ENCODE assay signal across 8 mouse cellular contexts in the genomic region with DNA sequence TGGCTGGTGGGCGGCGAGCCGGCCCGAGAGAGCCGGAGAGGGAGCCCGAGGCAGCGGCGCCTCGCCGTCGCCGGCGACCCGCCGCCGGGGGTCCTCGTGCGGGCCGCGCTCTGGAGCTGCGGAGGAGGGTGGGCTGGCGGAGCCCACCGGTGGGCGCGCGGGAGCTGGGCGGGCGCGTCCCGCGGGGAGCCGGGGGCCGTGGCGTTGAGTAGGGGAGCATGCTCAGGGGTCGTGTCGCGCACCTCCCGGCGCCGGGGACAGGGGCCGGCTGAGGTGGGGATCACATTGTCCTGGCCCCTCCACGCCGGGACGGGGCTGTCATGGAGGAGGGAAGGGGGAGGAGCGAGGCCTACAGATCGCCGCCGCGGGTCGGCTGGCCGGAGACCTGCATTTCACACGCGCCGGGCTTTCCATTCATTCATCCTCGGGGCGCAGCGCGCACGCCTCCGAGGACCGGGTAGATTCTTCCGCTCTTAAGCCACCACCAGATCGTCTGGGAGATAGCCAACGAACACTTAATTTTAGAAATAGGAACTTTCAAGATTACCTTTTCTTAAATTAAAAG. TPM values are rescaled to one million over a fixed set of nuclear protein-coding genes. Genes with fewer than 3 reads are reported as not detected.
DNase-seq lines count a peak whose midpoint lies in the region; ATAC-seq and TF ChIP-seq lines count a peak whose summit lies in the region.

No protein-coding gene starts in this region.

- H3K9me3 ChIP-seq in embryonic facial prominence, embryonic 12.5 days, result no peaks in the 10 kb centered on the region

- H3K27me3 ChIP-seq in embryonic facial prominence, embryonic 12.5 days, result no peaks in the 10 kb centered on the region
- H3K27me3 ChIP-seq in heart, adult 2 months (ENCODE audit: control insufficient read depth, insufficient read depth, low read length), result no peaks in the 10 kb centered on the region
- H3K27me3 ChIP-seq in kidney, adult 2 months (replicated peaks; ENCODE audit: control insufficient read depth, insufficient read depth, low read length), result no peaks in the 10 kb centered on the region
- no peaks in the 10 kb centered on the region for H3K27me3 ChIP-seq in liver, adult 2 months (ENCODE audit: control insufficient read depth, insufficient read depth, low read length)

- intact Hi-C loops in heart, adult 2 months (cut with DNase I), result loop anchor here (2.0 to 5.0 kb wide), 4 partner anchors 23 to 215 kb away; a partner anchor contains a TSS

- H3K4me3 ChIP-seq in embryonic facial prominence, embryonic 12.5 days, result peak overlapping the region; percentile 98
- H3K4me3 ChIP-seq in heart, adult 2 months, result peak overlapping the region; percentile 92
- peak overlapping the region; percentile 84 for H3K4me3 ChIP-seq in kidney, adult 2 months (ENCODE audit: insufficient read depth, low read depth, low read length)
- H3K4me3 ChIP-seq in liver, adult 2 months (ENCODE audit: insufficient read depth, low read depth, low read length), result peak overlapping the region; percentile 95

- under 1% methylated on average over 60 of the region's 64 CpGs for WGBS in embryonic facial prominence, embryonic 12.5 days
- WGBS in heart, adult 2 months, result under 1% methylated on average over 59 of the region's 64 CpGs
- WGBS in kidney, adult 2 months, result under 1% methylated on average over 57 of the region's 64 CpGs
- WGBS in liver, adult 2 months, result under 1% methylated on average over 56 of the region's 64 CpGs

- no peak for TF ChIP-seq CTCF in heart, adult 2 months (IDR thresholded peaks at IDR 0.05)
- TF ChIP-seq CTCF in kidney, adult 2 months (conservative IDR thresholded peaks at IDR 0.05; ENCODE audit: insufficient read depth, insufficient read length, low read depth, low read length), result no peak
- no peak for TF ChIP-seq CTCF in liver, adult 2 months (IDR thresholded peaks at IDR 0.05; ENCODE audit: low read depth, low read length)

- peaks cover 30% of the 10 kb centered on the region for H3K4me1 ChIP-seq in embryonic facial prominence, embryonic 12.5 days
- peaks cover 7% of the 10 kb centered on the region for H3K4me1 ChIP-seq in heart, adult 2 months (ENCODE audit: control insufficient read depth, insufficient read depth, low read length)
- peaks cover 14% of the 10 kb centered on the region; the same call in 1 of the 2 replicates for H3K4me1 ChIP-seq in kidney, adult 2 months (ENCODE audit: control insufficient read depth, insufficient read depth, low read length)
- peaks cover 19% of the 10 kb centered on the region for H3K4me1 ChIP-seq in liver, adult 2 months (ENCODE audit: control insufficient read depth, insufficient read depth, low read length)

- no peak for TF ChIP-seq EP300 in heart, adult 2 months (IDR thresholded peaks at IDR 0.05; ENCODE audit: insufficient read depth, low read depth, low read length)

- H3K9ac ChIP-seq in embryonic facial prominence, embryonic 12.5 days, result peak overlapping the region; percentile 99
- peak overlapping the region; percentile 92 for H3K9ac ChIP-seq in heart, adult 2 months (ENCODE audit: low read depth, low read length)
- H3K9ac ChIP-seq in liver, adult 2 months (ENCODE audit: low read depth, low read length), result peak overlapping the region; percentile 96

- H3K27ac ChIP-seq in embryonic facial prominence, embryonic 12.5 days, result peak overlapping the region; percentile 97
- peak overlapping the region; percentile 63 for H3K27ac ChIP-seq in heart, adult 2 months
- H3K27ac ChIP-seq in kidney, adult 2 months (ENCODE audit: insufficient read depth, low read depth, low read length), result no peak overlapping the region
- H3K27ac ChIP-seq in liver, adult 2 months (replicated peaks; ENCODE audit: insufficient read depth, low read depth, low read length), result no peak overlapping the region

- H3K4me2 ChIP-seq in embryonic facial prominence, embryonic 12.5 days (replicated peaks), result peak overlapping the region; percentile 69

- peak; percentile 57 for ATAC-seq in embryonic facial prominence, embryonic 12.5 days (ENCODE audit: insufficient number of reproducible peaks, insufficient read depth, low FRiP score, low TSS enrichment)
- peak; percentile 36; the same call in 1 of the 2 replicates for ATAC-seq in monocyte, adult 5-6 weeks (replicated peaks; ENCODE audit: insufficient number of reproducible peaks, low FRiP score, low TSS enrichment, poor library complexity, severe bottlenecking)

- no peaks in the 10 kb centered on the region for H3K36me3 ChIP-seq in embryonic facial prominence, embryonic 12.5 days
- peaks cover 21% of the 10 kb centered on the region; the same call in 1 of the 2 replicates for H3K36me3 ChIP-seq in heart, adult 2 months (ENCODE audit: control insufficient read depth, insufficient read depth, low read length)
- H3K36me3 ChIP-seq in kidney, adult 2 months (ENCODE audit: control insufficient read depth, insufficient read depth, low read length), result no peaks in the 10 kb centered on the region
- H3K36me3 ChIP-seq in liver, adult 2 months (ENCODE audit: control insufficient read depth, insufficient read depth, low read length), result no peaks in the 10 kb centered on the region

- DNase-seq in 416B (ENCODE audit: low read depth), result peak; percentile 77
- DNase-seq in adrenal gland, postnatal 14 days, result peak; percentile 87
- peak; percentile 80 to 81 for DNase-seq in heart, adult 2 months
- DNase-seq in kidney, adult 2 months, result peak; percentile 76
- DNase-seq in liver, adult 2 months (ENCODE audit: extremely low read depth, low read depth, low spot score), result peak; percentile 39
- DNase-seq in spleen, postnatal 36 days (ENCODE audit: low spot score in 2 of 2), result peak; percentile 60 to 61

- no peak for TF ChIP-seq POLR2A in heart, adult 2 months (IDR thresholded peaks at IDR 0.05; ENCODE audit: insufficient read depth, low read depth, low read length)
- no peak for TF ChIP-seq POLR2A in kidney, adult 2 months (IDR thresholded peaks at IDR 0.05; ENCODE audit: low read depth, low read length)
- no peak for TF ChIP-seq POLR2A in liver, adult 2 months (IDR thresholded peaks at IDR 0.05; ENCODE audit: extremely low read depth, insufficient read depth, low read length)

- peaks cover 6% of the 10 kb centered on the region for H3K79me2 ChIP-seq in heart, adult 2 months (replicated peaks; ENCODE audit: control insufficient read depth, insufficient read depth, low read length)
- H3K79me2 ChIP-seq in liver, adult 2 months (ENCODE audit: control insufficient read depth, insufficient read depth, low read length), result peaks cover 10% of the 10 kb centered on the region; the same call in 1 of the 2 replicates

RNA-seq across cellular contexts. Expression of a gene that starts 1.8 kb away (rescaled TPM):
- 171 and 181 TPM in 2 replicates for total RNA-seq in adrenal gland, postnatal 14 days (2021)
- 369 and 406 TPM in 2 replicates for polyA plus RNA-seq in embryonic facial prominence, embryonic 12.5 days (2016; fragmentation: Nextera tagmentation; extraction: Ambion mirVana)
- total RNA-seq in heart, adult 2 months (2021), result 100 to 1,000 TPM; 171 to 195 TPM
- polyA plus RNA-seq in heart, adult 2 months (2012; rRNA removed), result 56.3 and 128 TPM in 2 replicates
- 17.5 and 33.6 TPM in 2 replicates for polyA plus RNA-seq in kidney, adult 2 months (2012; rRNA removed)
- 16.4 and 18.2 TPM in 2 replicates for total RNA-seq in liver, adult 2 months (2014; rRNA removed)
- 10.1 and 12.8 TPM in 2 replicates for polyA plus RNA-seq in liver, adult 2 months (2012; rRNA removed)
- total RNA-seq in monocyte, adult 5-6 weeks (2017), result 78.5 to 113 TPM (median 86.9 TPM) in 3 replicates

RNA-seq across cellular contexts. Expression of a gene that starts 38.4 kb away (rescaled TPM):
- 50.5 and 54.4 TPM in 2 replicates for total RNA-seq in adrenal gland, postnatal 14 days (2021)
- 43.9 and 46.6 TPM in 2 replicates for polyA plus RNA-seq in embryonic facial prominence, embryonic 12.5 days (2016; fragmentation: Nextera tagmentation; extraction: Ambion mirVana)
- total RNA-seq in heart, adult 2 months (2021), result 10 to 100 TPM; 34.5 to 39.1 TPM
- 21.3 and 37.3 TPM in 2 replicates for polyA plus RNA-seq in heart, adult 2 months (2012; rRNA removed)
- 19.9 and 22.6 TPM in 2 replicates for polyA plus RNA-seq in kidney, adult 2 months (2012; rRNA removed)
- 31.4 and 32.5 TPM in 2 replicates for total RNA-seq in liver, adult 2 months (2014; rRNA removed)
- 11.7 and 12.5 TPM in 2 replicates for polyA plus RNA-seq in liver, adult 2 months (2012; rRNA removed)
- 31.1 to 53.7 TPM (median 42.6 TPM) in 3 replicates for total RNA-seq in monocyte, adult 5-6 weeks (2017)

Comparison
In these comparisons a context has a peak if more than half of its experiments do, and no peak if none do; other contexts are left out.
1. H3K27ac ChIP-seq: peak in embryonic facial prominence, embryonic 12.5 days (single experiment) and heart, adult 2 months (single experiment); none in kidney, adult 2 months (single experiment) and liver, adult 2 months (single experiment).
2. Peak in every context shown above with its lines, with median percentiles within 50 percentile points of each other: DNase-seq, H3K4me3 ChIP-seq and H3K9ac ChIP-seq.